In genomic region chr9:74848411-74849194, GRCm38 (mm10) we compare ENCODE assay signal across 9 mouse cellular contexts. TPM values are rescaled to one million over a fixed set of nuclear protein-coding genes. Genes with fewer than 3 reads are reported as not detected.
DNase-seq lines count a peak whose midpoint lies in the region; ATAC-seq and TF ChIP-seq lines count a peak whose summit lies in the region.
"Had no signal": no experiment of that assay in that cellular context is flagged by ENCODE, and none has a peak within 500 bp of the region (broad histone marks: within the 10 kb centered on the region; RNA-seq: fewer than 3 reads in every experiment).

No protein-coding gene starts in this region.

- H3K9me3 ChIP-seq in E14TG2a.4 (ENCODE audit: low read length), result no peaks in the 10 kb centered on the region; the same call in 1 of the 2 replicates
- H3K9me3 ChIP-seq in forebrain, embryonic 16.5 days (ENCODE audit: control insufficient read depth, low read length), result no peaks in the 10 kb centered on the region
- H3K9me3 ChIP-seq in liver, embryonic 15.5 days (replicated peaks), result no peaks in the 10 kb centered on the region

- H3K27me3 ChIP-seq in E14TG2a.4 (ENCODE audit: insufficient read depth, low read length), result peaks cover 88% of the 10 kb centered on the region
- peaks cover 49% of the 10 kb centered on the region for H3K27me3 ChIP-seq in forebrain, embryonic 16.5 days (replicated peaks; ENCODE audit: control insufficient read depth, insufficient read depth, low read length)
- peaks cover 80% of the 10 kb centered on the region for H3K27me3 ChIP-seq in liver, embryonic 15.5 days
- peaks cover 13% of the 10 kb centered on the region for H3K27me3 ChIP-seq in thymus, adult 2 months (ENCODE audit: control insufficient read depth, insufficient read depth, low read length)

- peak overlapping the region; percentile 30; the same call in 1 of the 2 replicates for H3K9ac ChIP-seq in forebrain, embryonic 16.5 days (replicated peaks; ENCODE audit: low read depth, low read length)
- no peak overlapping the region for H3K9ac ChIP-seq in liver, embryonic 15.5 days

- peak overlapping the region; percentile 88 for H3K4me2 ChIP-seq in forebrain, embryonic 16.5 days (ENCODE audit: low read length)
- peak overlapping the region; percentile 63 for H3K4me2 ChIP-seq in liver, embryonic 15.5 days

- TF ChIP-seq POLR2A in thymus, adult 2 months (IDR thresholded peaks at IDR 0.05; ENCODE audit: control insufficient read depth, extremely low read depth, insufficient read depth, low read length, poor library complexity), result no peak

- intact Hi-C loops in left cerebral cortex, postnatal 36 days (cut with DNase I), result no loop called here

- H3K4me3 ChIP-seq in E14TG2a.4 (replicated peaks; ENCODE audit: low read length), result peak overlapping the region; percentile 77
- H3K4me3 ChIP-seq in forebrain, embryonic 16.5 days (replicated peaks; ENCODE audit: low read length), result peak overlapping the region; percentile 44
- H3K4me3 ChIP-seq in liver, embryonic 15.5 days (replicated peaks), result peak overlapping the region; percentile 46
- H3K4me3 ChIP-seq in thymus, adult 2 months (ENCODE audit: control insufficient read depth, insufficient read depth, low read length), result no peak overlapping the region

- no peak for TF ChIP-seq CTCF in E14TG2a.4 (conservative IDR thresholded peaks at IDR 0.05; ENCODE audit: low read length)
- TF ChIP-seq CTCF in thymus, adult 2 months (IDR thresholded peaks at IDR 0.05; ENCODE audit: borderline replicate concordance, control insufficient read depth, extremely low read depth, insufficient read depth, low read length, poor library complexity), result no peak

- H3K36me3 ChIP-seq in E14TG2a.4 (ENCODE audit: insufficient read depth, low read length), result no peaks in the 10 kb centered on the region
- no peaks in the 10 kb centered on the region for H3K36me3 ChIP-seq in forebrain, embryonic 16.5 days (ENCODE audit: control insufficient read depth, insufficient read depth)
- H3K36me3 ChIP-seq in liver, embryonic 15.5 days (replicated peaks), result no peaks in the 10 kb centered on the region
- no peaks in the 10 kb centered on the region for H3K36me3 ChIP-seq in thymus, adult 2 months (ENCODE audit: control insufficient read depth, insufficient read depth, low read length)

- under 1% methylated on average over 46 of the region's 46 CpGs for WGBS in forebrain, embryonic 16.5 days
- WGBS in liver, embryonic 15.5 days (ENCODE audit: insufficient replicate concordance), result under 1% methylated on average over 46 of the region's 46 CpGs
- WGBS in thymus, adult 2 months, result 3% methylated on average over 46 of the region's 46 CpGs

- no peak for ATAC-seq in forebrain, embryonic 16.5 days
- no peak for ATAC-seq in liver, embryonic 15.5 days (ENCODE audit: insufficient read depth)

- H3K4me1 ChIP-seq in E14TG2a.4 (replicated peaks; ENCODE audit: low read depth, low read length), result peaks cover 32% of the 10 kb centered on the region
- H3K4me1 ChIP-seq in forebrain, embryonic 16.5 days (replicated peaks; ENCODE audit: control insufficient read depth, insufficient read depth, low read length), result peaks cover 17% of the 10 kb centered on the region
- H3K4me1 ChIP-seq in liver, embryonic 15.5 days (replicated peaks), result 0 out of 2 replicates have a peak, but pooled peaks cover 2% of the 10 kb centered on the region
- no peaks in the 10 kb centered on the region for H3K4me1 ChIP-seq in thymus, adult 2 months (replicated peaks; ENCODE audit: control insufficient read depth, insufficient read depth, low read length)

- H3K27ac ChIP-seq in forebrain, embryonic 16.5 days (ENCODE audit: low read length), result no peak overlapping the region
- H3K27ac ChIP-seq in liver, embryonic 15.5 days (replicated peaks), result peak overlapping the region; percentile 20; the same call in 1 of the 2 replicates
- no peak overlapping the region for H3K27ac ChIP-seq in thymus, adult 2 months (ENCODE audit: control insufficient read depth, insufficient read depth, low read length)

- peak; percentile 13 for DNase-seq in adrenal gland, postnatal 25 days
- no peak for DNase-seq in adrenal gland, postnatal 4 days (ENCODE audit: low spot score in 2 of 2)
- DNase-seq in left cerebral cortex, postnatal 36 days (ENCODE audit: low spot score in 2 of 2), result no peak
- no peak for DNase-seq in right cerebral cortex, postnatal 14 days
- DNase-seq in thymus, adult 2 months, result no peak
- DNase-seq: lung, adult 2 months had no signal

RNA-seq across cellular contexts. Expression of gene Onecut1, which starts 13.1 kb away (rescaled TPM):
- total RNA-seq in adrenal gland, postnatal 25 days (2021), result not detected in 2 replicates
- 1 to 10 TPM; 1.4 to 2.4 TPM for total RNA-seq in adrenal gland, postnatal 4 days (2021)
- 0.51 and 0.80 TPM in 2 replicates for polyA plus RNA-seq in forebrain, embryonic 16.5 days (2015; fragmentation: Nextera tagmentation; extraction: Ambion mirVana)
- 2.0 and 2.2 TPM in 2 replicates for polyA plus RNA-seq in liver, embryonic 15.5 days (2015; fragmentation: Nextera tagmentation; extraction: Ambion mirVana)
- total RNA-seq in left cerebral cortex, postnatal 36 days (2021), result under 1 TPM in 1 of 2 experiments, not detected in 1; 0.17 TPM
- 0.03 and 0.05 TPM in 2 replicates for polyA plus RNA-seq in thymus, adult 2 months (2012; rRNA removed)
- polyA plus RNA-seq: lung, adult 2 months had no signal
